Mouse (Mus musculus) MEL (cell line): ENCODE results near the gene Focad.

Source experiments
- CHD1 ChIP-seq: IDR thresholded peaks from 2 replicates; pipeline ENCODE4 v1.6.1; 2012; ENCODE audit warnings: low read depth, mild to moderate bottlenecking, inconsistent platforms, low read length, improper control_type of control experiment
- CTCF ChIP-seq, 3 experiments: IDR thresholded peaks in 2 of 3; conservative IDR thresholded peaks in 1 of 3; 2 replicates each; pipeline ENCODE4 v1.5.1; 2011 to 2012; ENCODE audit warnings: low read length in 3 of 3, low read depth in 2 of 3, mild to moderate bottlenecking in 2 of 3, improper control_type of control experiment in 1 of 3, inconsistent platforms in 1 of 3, mixed read lengths in 1 of 3, moderate library complexity in 1 of 3; ENCODE audit not compliant: control insufficient read depth in 1 of 3, insufficient read depth in 1 of 3, poor library complexity in 1 of 3, severe bottlenecking in 1 of 3
- E2F4 ChIP-seq: IDR thresholded peaks from 2 replicates; pipeline ENCODE4 v1.6.1; 2011; ENCODE audit warnings: low read depth, low read length, improper control_type of control experiment, borderline replicate concordance
- EP300 ChIP-seq, 2 experiments: IDR thresholded peaks; 2 replicates each; pipeline ENCODE4 v1.6.1; 2011; ENCODE audit warnings: improper control_type of control experiment in 2 of 2, low read length in 2 of 2, low read depth in 1 of 2, mild to moderate bottlenecking in 1 of 2
- HCFC1 ChIP-seq: IDR thresholded peaks from 2 replicates; pipeline ENCODE4 v1.6.1; 2012; ENCODE audit warnings: low read depth, mild to moderate bottlenecking, inconsistent platforms, low read length, improper control_type of control experiment, moderate library complexity
- MAFK ChIP-seq: IDR thresholded peaks from 2 replicates; pipeline ENCODE4 v1.6.1; 2011; ENCODE audit warnings: low read depth, mild to moderate bottlenecking, low read length, improper control_type of control experiment, borderline replicate concordance
- MAX ChIP-seq: IDR thresholded peaks from 2 replicates; pipeline ENCODE4 v1.6.1; 2011; ENCODE audit warnings: low read length, improper control_type of control experiment
- POLR2A ChIP-seq, 2 experiments: IDR thresholded peaks; 2 replicates each; pipeline ENCODE4 v1.6.1; 2011 to 2012; ENCODE audit warnings: low read length in 2 of 2, mild to moderate bottlenecking in 2 of 2, control low read depth in 1 of 2, improper control_type of control experiment in 1 of 2, low read depth in 1 of 2, moderate library complexity in 1 of 2; ENCODE audit not compliant: control insufficient read depth in 1 of 2, insufficient read depth in 1 of 2, poor library complexity in 1 of 2
- SIN3A ChIP-seq: IDR thresholded peaks from 2 replicates; pipeline ENCODE4 v1.6.1; 2012; ENCODE audit warnings: low read length, improper control_type of control experiment, inconsistent platforms
- TBP ChIP-seq: IDR thresholded peaks from 2 replicates; pipeline ENCODE4 v1.8.0; 2011; ENCODE audit warnings: low read depth, low read length, improper control_type of control experiment
- TCF12 ChIP-seq: IDR thresholded peaks from 2 replicates; pipeline ENCODE4 v1.6.1; 2014; ENCODE audit warnings: low read depth, mild to moderate bottlenecking, inconsistent platforms, low read length, improper control_type of control experiment, moderate library complexity
- USF2 ChIP-seq, 2 experiments: IDR thresholded peaks; 2 replicates each; pipeline ENCODE4 v1.6.1; 2011 to 2012; ENCODE audit warnings: improper control_type of control experiment in 2 of 2, low read length in 2 of 2, borderline replicate concordance in 1 of 2, inconsistent platforms in 1 of 2, low read depth in 1 of 2, mild to moderate bottlenecking in 1 of 2; ENCODE audit not compliant: insufficient read depth in 1 of 2

- TF ChIP-seq E2F4 (no peak), MAFK (no peak), POLR2A (IDR thresholded peaks at IDR 0.05; ENCODE audit: control insufficient read depth in 1 of 2, insufficient read depth in 1 of 2, low read depth in 1 of 2, low read length in 2 of 2, poor library complexity in 1 of 2) (no peak), MAX (no peak), USF2 (IDR thresholded peaks at IDR 0.05; ENCODE audit: borderline replicate concordance in 1 of 2, insufficient read depth in 1 of 2, low read depth in 1 of 2, low read length in 2 of 2) (no peak), TBP (no peak), CTCF (IDR thresholded peaks at IDR 0.05 in 2 of 3, conservative IDR thresholded peaks at IDR 0.05 in 1 of 3; ENCODE audit: control insufficient read depth in 1 of 3, insufficient read depth in 1 of 3, low read depth in 2 of 3, low read length in 3 of 3, poor library complexity in 1 of 3, severe bottlenecking in 1 of 3) (no peak), HCFC1 (no peak), EP300 (IDR thresholded peaks at IDR 0.05; ENCODE audit: low read depth in 1 of 2, low read length in 2 of 2) (no peak), CHD1 (no peak), TCF12 (no peak), SIN3A (no peak)
Observed at GRCm38 (mm10) chr4:88163511-88164247, 69.2 kb downstream of the Focad start.
